Mouse (Mus musculus) kidney, embryonic 16.5 days (tissue): ENCODE measurements around the gene Opcml. TPM values are rescaled to one million over a fixed set of nuclear protein-coding genes. Genes with fewer than 3 reads are reported as not detected.

Experiments
- ATAC-seq: fragments of 200-750 bp; cut with Nextera tagmentation; 2 replicates; pipeline ENCODE4 v1.8.0; 2017; ENCODE audit warnings: moderate TSS enrichment; ENCODE audit not compliant: low FRiP score, low TSS enrichment
- H3K27ac ChIP-seq: fragments of 300-500 bp; sonication (generic); 2 replicates; pipeline ENCODE4 v1.5.1; 2014; ENCODE audit warnings: low read length
- H3K27me3 ChIP-seq: fragments of 300-500 bp; sonication (generic); 2 replicates; pipeline ENCODE4 v1.6.1; 2014; ENCODE audit warnings: low read length, control low read depth, mixed read lengths; ENCODE audit not compliant: insufficient read depth
- H3K36me3 ChIP-seq: fragments of 300-500 bp; sonication (generic); 2 replicates; pipeline ENCODE4 v1.6.1; 2014; ENCODE audit warnings: low read length, control low read depth, mixed read lengths; ENCODE audit not compliant: insufficient read depth
- H3K4me1 ChIP-seq: fragments of 300-500 bp; sonication (generic); 2 replicates; pipeline ENCODE4 v1.6.1; 2014; ENCODE audit warnings: low read length, control low read depth, mixed read lengths; ENCODE audit not compliant: insufficient read depth
- H3K4me2 ChIP-seq: fragments of 300-500 bp; sonication (generic); replicated peaks from 2 replicates; pipeline ENCODE4 v1.6.1; 2014; ENCODE audit warnings: low read depth, low read length
- H3K4me3 ChIP-seq: fragments of 300-500 bp; sonication (generic); 2 replicates; pipeline ENCODE4 v1.5.1; 2014; ENCODE audit warnings: mild to moderate bottlenecking, low read length
- H3K9ac ChIP-seq: fragments of 300-500 bp; sonication (generic); replicated peaks from 2 replicates; pipeline ENCODE4 v1.6.1; 2014; ENCODE audit warnings: low read length
- H3K9me3 ChIP-seq: fragments of 300-500 bp; sonication (generic); 2 replicates; pipeline ENCODE4 v1.6.1; 2016; ENCODE audit warnings: low read length, control low read depth
- WGBS: fragments of 180-500 bp; shearing (Covaris S2); extraction: QIAGEN DNeasy Blood & Tissue Kit; methylation state at CpG from one replicate; pipeline ENCODE4 v1.1.7; 2014; 5-methylcytosine and 5-hydroxymethylcytosine counted together
- polyA plus RNA-seq: library from polyadenylated mRNA; unstranded; fragments of >200 nt; fragmentation: Nextera tagmentation; extraction: Ambion mirVana; gene quantifications from 2 replicates; pipeline ENCODE4 v1.2.1, GENCODE M21; 2015

Opcml gene
- polyA plus RNA-seq, 1 experiment from 2014 or later, result 2.0 TPM

- WGBS, result 44% methylated on average over 4 of the region's 4 CpGs
- no peak for ATAC-seq
- H3K9ac ChIP-seq, result no peak overlapping the region
- no peaks in the 10 kb centered on the region for H3K9me3 ChIP-seq
- no peak overlapping the region for H3K27ac ChIP-seq
- H3K4me2 ChIP-seq, result no peak overlapping the region
- H3K36me3 ChIP-seq, result no peaks in the 10 kb centered on the region
- no peaks in the 10 kb centered on the region for H3K4me1 ChIP-seq
- no peak overlapping the region for H3K4me3 ChIP-seq
- no peaks in the 10 kb centered on the region for H3K27me3 ChIP-seq
Measured at GRCm38 (mm10) chr9:28163946-28164345, 373.4 kb downstream of the Opcml start.

DNA sequence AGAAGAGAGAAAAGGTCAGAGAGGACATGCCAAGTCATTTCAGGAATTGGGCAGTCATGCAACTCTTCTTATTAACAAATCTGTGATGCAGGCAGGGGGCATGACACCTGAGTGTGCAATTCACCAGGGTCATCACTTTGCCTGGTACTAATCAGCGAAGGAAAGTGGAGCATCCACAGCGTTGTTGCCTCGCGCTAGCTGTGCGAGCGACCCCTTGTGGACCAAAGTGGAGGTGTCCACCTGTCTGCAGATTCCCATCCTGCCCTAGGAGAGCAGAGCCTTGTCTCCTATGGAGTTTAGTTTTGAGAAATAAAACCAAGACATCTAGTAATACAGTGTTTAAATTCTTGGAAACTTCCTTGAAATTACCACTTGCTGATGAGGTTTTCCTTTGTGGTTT is 381.3 kb downstream of the Opcml start:
- Histone ChIP-seq H3K36me3 (no peaks in the 10 kb centered on the region), H3K27me3 (peaks cover 3% of the 10 kb centered on the region; the same call in 1 of the 2 replicates), H3K9ac (no peak overlapping the region), H3K9me3 (no peaks in the 10 kb centered on the region), H3K27ac (no peak overlapping the region), H3K4me1 (no peaks in the 10 kb centered on the region), H3K4me2 (no peak overlapping the region), H3K4me3 (no peak overlapping the region)
- no peak for ATAC-seq
- 9% methylated on average over 6 of the region's 6 CpGs for WGBS

- Histone ChIP-seq H3K9ac (no peak overlapping the region), H3K4me3 (no peak overlapping the region), H3K27me3 (peaks cover 3% of the 10 kb centered on the region; the same call in 1 of the 2 replicates), H3K4me1 (no peaks in the 10 kb centered on the region), H3K9me3 (no peaks in the 10 kb centered on the region), H3K27ac (no peak overlapping the region), H3K36me3 (no peaks in the 10 kb centered on the region), H3K4me2 (no peak overlapping the region)
- WGBS, result 87% methylated on average over 2 of the region's 2 CpGs
- ATAC-seq, result no peak
Measured at GRCm38 (mm10) chr9:28177052-28177451, 386.5 kb downstream of the Opcml start.

DNA sequence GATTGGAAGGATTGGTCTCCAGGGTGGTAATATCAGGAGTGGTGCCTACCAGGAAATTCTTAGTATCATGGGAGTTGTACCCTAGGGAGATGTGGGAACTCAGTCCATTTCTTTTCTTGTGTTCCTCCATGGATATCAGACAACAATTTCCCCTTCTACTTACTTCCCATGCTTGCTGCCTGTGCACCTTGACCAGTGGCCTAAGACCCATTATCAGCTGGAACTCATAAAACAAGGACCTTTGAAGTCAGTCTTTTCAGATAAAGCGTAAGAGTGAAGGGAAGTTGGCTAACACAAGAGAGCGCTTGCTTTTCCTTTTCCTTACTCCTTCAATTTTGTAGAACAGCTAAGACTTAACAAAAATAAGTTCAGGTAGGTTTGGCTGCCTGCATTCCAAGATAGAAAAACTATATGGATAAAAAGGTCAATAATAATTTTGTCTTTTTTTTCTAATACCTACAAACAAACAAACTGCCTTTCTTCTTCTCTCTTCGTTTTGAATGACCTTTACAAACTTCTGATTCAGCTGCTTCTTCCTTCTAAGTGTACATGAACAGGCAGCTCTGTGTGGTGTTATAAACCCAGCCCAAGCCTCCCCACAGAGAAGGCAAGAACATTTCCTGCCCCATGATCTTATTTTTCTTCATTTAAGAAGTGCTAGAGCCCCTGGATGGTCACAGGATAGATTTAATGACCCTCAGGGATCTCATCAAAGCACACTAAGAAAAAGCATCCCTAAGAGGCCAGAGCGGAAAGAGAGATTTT is 387.7 kb downstream of the Opcml start:
- H3K4me2 ChIP-seq, result no peak overlapping the region
- H3K4me1 ChIP-seq, result no peaks in the 10 kb centered on the region
- no peak for ATAC-seq
- whole genome bisulfite sequencing, result 72% methylated on average over 4 of the region's 4 CpGs
- no peaks in the 10 kb centered on the region for H3K36me3 ChIP-seq
- H3K4me3 ChIP-seq, result no peak overlapping the region
- H3K9me3 ChIP-seq, result no peaks in the 10 kb centered on the region
- no peak overlapping the region for H3K9ac ChIP-seq
- H3K27me3 ChIP-seq, result no peaks in the 10 kb centered on the region
- no peak overlapping the region for H3K27ac ChIP-seq

DNA sequence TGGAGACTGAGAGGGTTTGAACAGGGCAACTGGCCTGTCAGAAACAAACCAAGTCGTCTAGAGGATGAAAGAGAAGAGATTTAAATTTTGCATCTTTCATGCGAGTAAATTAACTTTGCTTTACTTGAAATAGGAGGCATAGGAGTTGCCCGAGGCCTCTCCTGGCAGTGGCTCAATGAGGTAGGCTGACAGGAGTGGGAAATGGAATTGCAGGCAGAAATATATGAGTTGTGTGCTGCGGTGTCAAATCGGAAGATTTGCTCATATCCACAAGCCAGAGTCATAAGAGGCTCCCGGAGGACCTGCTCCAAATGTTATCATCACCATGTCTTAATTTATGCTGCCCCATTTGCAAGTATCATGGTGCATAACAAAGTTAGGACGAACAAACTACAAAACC is 391.3 kb downstream of the Opcml start:
- H3K4me1 ChIP-seq, result no peaks in the 10 kb centered on the region
- no peaks in the 10 kb centered on the region for H3K9me3 ChIP-seq
- no peak overlapping the region for H3K4me3 ChIP-seq
- 64% methylated on average over 7 of the region's 7 CpGs for WGBS
- no peak overlapping the region for H3K9ac ChIP-seq
- no peak for ATAC-seq
- no peaks in the 10 kb centered on the region for H3K27me3 ChIP-seq
- H3K27ac ChIP-seq, result no peak overlapping the region
- H3K4me2 ChIP-seq, result no peak overlapping the region
- no peaks in the 10 kb centered on the region for H3K36me3 ChIP-seq

DNA sequence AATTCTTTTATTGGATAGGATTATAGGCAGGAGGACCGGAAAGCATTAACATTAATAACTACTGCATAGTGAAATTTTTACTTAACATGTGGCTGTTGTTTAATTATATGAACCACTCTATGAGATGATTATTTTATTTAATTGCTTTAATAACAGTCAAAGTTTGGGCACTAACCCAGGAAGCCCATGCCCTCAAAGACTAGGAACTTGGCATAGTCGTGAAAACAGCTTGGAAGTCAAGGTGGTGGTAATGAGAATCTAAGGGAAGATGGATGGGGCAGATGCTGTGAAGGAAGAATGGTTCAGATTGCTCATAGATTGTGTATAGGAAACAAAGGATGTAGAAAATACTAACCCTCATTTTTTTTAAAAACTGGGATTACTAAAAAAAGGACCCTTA is 399.7 kb downstream of the Opcml start:
- ATAC-seq, result no peak
- H3K9me3 ChIP-seq, result no peaks in the 10 kb centered on the region

DNA sequence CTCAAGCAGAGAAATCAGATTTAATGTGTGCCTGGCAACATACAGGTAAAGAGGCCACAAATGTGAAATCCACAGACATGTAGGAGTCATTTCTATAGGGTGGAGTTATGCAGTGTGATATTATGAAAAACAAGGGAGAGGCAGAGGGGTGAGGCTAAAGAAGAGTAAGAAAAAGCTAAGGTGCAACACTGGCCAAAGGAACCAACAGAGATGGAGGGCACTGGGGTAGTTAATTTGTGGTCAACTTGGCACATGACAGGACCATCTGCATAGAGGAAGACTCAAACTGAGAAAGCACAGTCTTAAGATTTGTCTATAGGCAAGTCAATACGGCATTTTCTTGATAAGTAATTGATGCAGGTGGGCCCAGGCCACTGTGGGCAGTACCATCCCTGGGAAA is 400.2 kb downstream of the Opcml start:
- no peak for ATAC-seq
- no peak overlapping the region for H3K4me3 ChIP-seq
- H3K4me1 ChIP-seq, result no peaks in the 10 kb centered on the region
- H3K36me3 ChIP-seq, result no peaks in the 10 kb centered on the region
- no peak overlapping the region for H3K27ac ChIP-seq
- H3K27me3 ChIP-seq, result no peaks in the 10 kb centered on the region
- no peaks in the 10 kb centered on the region for H3K9me3 ChIP-seq
- WGBS, result 73% methylated on average over 1 of the region's 1 CpGs
- no peak overlapping the region for H3K9ac ChIP-seq
- no peak overlapping the region for H3K4me2 ChIP-seq

More for the DNA sequence above, 399.7 kb downstream of the Opcml start:
- Histone ChIP-seq H3K9ac (no peak overlapping the region), H3K4me3 (no peak overlapping the region), H3K4me2 (no peak overlapping the region), H3K27ac (no peak overlapping the region), H3K27me3 (no peaks in the 10 kb centered on the region), H3K4me1 (no peaks in the 10 kb centered on the region), H3K36me3 (no peaks in the 10 kb centered on the region)
- 83% methylated on average over 2 of the region's 2 CpGs for WGBS

DNA sequence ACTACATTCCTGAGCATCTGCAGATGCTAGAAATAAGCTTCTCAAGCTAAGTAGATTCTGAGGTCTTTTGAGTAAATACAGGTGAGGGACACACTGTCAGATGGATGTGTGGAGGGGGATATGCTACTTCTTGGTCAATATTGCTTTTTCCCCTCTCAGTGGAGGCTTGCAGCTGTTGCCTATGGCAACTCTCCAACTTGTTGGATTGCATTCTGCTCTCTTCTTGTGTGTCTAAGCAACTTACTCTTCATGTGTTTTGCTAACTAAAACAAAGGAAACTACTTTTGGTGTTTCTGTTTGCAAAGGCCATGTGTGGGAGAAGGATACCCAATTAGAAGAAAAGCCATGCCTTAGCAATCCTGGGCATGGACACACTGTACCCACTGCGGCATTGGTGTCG is 406.0 kb downstream of the Opcml start:
- Histone ChIP-seq H3K36me3 (no peaks in the 10 kb centered on the region), H3K27me3 (no peaks in the 10 kb centered on the region), H3K4me3 (no peak overlapping the region), H3K9me3 (no peaks in the 10 kb centered on the region), H3K9ac (no peak overlapping the region), H3K4me1 (no peaks in the 10 kb centered on the region), H3K4me2 (no peak overlapping the region), H3K27ac (no peak overlapping the region)
- 93% methylated on average over 2 of the region's 2 CpGs for WGBS
- no peak for ATAC-seq

DNA sequence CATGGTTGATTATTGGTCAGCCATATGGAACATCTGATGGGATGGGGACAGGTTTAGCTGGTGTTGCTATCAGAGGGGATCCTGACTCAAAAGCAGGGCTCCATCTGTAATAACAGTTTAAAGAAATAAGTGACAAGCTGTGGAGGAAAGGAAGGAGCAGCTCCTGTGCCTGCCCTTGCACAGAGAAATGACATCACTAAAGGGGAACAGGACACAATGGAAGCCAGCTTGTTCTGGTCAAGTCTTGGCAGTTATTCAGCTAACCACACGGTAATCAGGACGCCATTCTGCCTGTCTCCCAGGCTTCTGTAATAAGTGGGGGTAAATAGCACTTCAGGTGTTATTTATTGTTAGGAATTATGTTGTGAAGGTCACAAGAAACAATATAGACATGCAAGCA is 406.5 kb downstream of the Opcml start:
- Histone ChIP-seq H3K36me3 (no peaks in the 10 kb centered on the region), H3K9me3 (no peaks in the 10 kb centered on the region), H3K4me2 (no peak overlapping the region), H3K4me3 (no peak overlapping the region), H3K9ac (no peak overlapping the region), H3K4me1 (no peaks in the 10 kb centered on the region), H3K27ac (no peak overlapping the region), H3K27me3 (no peaks in the 10 kb centered on the region)
- WGBS, result 45% methylated on average over 2 of the region's 2 CpGs
- no peak for ATAC-seq

GRCm38 (mm10) chr9:28197631-28198030 is 407.1 kb downstream of the Opcml start:
- Histone ChIP-seq H3K9ac (no peak overlapping the region), H3K4me2 (no peak overlapping the region), H3K27me3 (no peaks in the 10 kb centered on the region), H3K36me3 (no peaks in the 10 kb centered on the region), H3K4me1 (no peaks in the 10 kb centered on the region), H3K27ac (no peak overlapping the region), H3K9me3 (no peaks in the 10 kb centered on the region), H3K4me3 (no peak overlapping the region)
- 42% methylated on average over 3 of the region's 3 CpGs for WGBS
- ATAC-seq, result peak; percentile 76
